Mouse (Mus musculus) T-cell, adult 2 months (primary cell): ENCODE data around the gene Tmem204.
"Not testable (repeated sequence)": the region's sequence is repeated elsewhere in the genome, so short reads cannot be mapped to it uniquely, and the experiment has no call there.

Experiments used
- DNase-seq: peaks from one replicate; pipeline ENCODE4 v3.0.0; 2022; ENCODE audit warnings: low spot score

The Tmem204 gene

DNA sequence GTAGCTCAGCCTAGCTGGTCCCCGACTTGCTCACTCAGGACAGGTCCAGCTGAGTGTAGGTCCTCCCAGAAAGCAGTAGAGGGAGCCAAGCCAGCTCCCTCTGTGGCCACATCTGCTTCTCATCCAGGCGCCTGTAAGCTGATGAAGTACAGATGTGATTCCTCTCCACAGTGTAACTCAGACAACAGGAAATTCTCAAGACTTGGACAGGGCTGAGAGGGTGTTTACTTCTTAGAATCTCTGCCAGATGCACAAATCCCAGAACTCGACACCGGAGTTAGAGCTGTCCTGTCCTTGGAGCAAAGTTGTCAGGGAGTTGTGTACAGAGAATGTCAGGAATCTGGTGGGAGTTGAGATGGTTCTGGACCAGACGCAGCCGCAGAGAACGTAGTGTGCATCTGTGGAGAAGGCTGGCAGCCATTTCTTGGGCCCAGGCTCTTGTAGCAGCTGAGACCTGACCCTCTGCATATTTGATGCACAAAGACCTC is at the start of gene Tmem204:
Tmem204 (minus strand) TSS at position 148 of the 488 bp plus-strand sequence.
- DNase-seq, result no peak

DNA sequence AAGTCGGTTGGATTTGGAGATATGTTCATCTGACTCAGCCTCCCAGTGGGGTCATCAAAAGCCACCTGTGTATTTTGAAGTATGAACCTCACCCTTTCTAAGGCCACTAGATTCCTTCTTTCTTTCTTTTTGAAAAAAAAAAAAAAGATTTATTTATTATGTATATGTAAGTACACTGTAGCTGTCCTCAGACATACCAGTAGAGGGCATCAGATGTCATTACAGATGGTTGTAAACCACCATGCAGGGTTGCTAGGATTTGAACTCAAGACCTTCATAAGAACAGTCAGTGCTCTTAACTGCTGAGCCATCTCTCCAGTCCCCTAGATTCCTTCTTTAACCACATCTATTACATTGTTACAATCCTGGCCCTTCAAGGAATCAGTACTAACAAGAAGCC is 46.7 kb upstream of the Tmem204 start:
- no peak for DNase-seq

DNA sequence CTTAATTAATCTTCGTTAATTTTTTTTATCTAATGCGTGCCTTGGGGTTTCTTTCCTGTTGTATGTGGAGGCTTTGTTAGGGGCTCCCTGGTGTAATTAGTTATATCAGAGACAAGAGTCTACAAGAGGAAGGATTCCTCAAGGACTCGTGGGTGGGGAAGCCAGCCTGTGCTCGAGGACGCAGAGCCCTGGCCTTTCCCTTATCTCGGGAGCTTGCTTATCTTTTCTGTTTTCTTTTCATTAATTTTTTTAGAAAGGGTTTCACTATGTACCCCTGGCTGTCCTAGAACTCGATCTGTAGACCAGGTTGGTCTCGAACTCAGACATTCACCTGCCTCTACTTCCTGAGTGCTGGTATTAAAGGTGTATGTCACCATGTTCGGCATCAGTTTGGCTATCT is 44.3 kb upstream of the Tmem204 start:
- no peak for DNase-seq

DNA sequence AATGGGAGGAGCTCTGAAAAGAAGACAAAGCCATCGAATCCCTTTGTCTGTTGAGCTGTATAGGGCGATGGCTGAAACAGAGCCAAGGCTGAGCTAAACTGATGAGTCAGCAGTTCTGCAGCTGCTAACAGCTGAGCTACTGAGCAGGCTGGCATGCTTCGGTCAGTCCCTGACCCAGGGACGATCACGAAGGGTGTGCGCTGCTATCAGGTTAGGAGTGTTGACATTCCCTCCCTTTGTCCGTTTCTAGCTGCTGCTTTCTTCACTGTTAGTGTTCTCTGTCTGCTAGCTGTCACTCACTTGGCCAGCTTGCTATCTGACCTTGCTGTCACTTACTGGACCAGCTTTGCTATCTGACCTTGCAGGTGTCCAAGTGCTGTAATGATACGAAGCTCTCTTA is 43.7 kb upstream of the Tmem204 start:
- DNase-seq, result no peak

DNA sequence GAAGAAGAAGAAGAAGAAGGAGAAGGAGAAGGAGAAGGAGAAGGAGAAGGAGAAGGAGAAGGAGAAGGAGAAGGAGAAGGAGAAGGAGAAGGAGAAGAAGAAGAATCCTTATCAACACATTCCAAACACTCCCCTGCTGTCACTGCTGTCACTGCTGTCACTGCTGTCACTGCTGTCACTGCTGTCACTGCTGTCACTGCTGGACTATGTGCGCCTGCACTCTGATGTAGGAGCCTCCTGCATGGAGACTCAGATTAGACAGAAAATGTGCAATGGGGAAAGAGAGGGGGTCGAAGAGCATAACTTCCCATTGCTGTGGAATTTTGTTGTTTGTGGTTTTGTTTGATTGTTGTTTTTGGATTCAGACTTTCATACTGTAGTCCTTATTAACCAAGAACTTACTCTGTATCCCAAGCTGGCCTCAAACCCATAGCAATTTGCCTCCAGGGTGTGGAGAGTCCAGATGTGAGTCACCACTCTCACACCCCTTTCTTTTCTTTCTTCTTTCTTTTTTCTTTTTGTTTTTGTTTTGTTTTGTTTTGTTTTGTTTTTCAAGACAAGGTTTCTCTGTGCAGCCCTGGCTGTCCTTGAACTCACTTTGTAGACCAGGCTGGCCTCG is 42.2 kb upstream of the Tmem204 start:
- not testable (repeated sequence) for DNase-seq

DNA sequence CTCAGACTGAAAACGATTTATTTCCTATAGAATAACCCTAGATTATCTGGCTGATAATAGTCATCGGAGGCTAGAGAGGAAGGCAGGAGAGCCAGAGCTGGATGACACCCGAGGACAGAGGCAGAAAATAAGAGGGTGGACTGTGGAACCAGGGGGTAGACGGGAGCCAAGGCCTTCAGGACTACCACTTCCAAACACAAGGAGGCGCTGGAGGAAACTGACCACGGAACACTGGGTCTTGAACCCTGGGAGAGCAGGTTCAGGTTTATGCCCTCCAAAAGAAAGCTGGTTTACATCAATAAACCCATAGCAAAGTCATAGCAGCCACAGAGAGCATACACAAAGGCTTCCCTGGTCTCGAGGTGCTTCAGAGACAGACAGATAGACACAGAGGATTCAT is 40.6 kb upstream of the Tmem204 start:
- peak; percentile 45 for DNase-seq

DNA sequence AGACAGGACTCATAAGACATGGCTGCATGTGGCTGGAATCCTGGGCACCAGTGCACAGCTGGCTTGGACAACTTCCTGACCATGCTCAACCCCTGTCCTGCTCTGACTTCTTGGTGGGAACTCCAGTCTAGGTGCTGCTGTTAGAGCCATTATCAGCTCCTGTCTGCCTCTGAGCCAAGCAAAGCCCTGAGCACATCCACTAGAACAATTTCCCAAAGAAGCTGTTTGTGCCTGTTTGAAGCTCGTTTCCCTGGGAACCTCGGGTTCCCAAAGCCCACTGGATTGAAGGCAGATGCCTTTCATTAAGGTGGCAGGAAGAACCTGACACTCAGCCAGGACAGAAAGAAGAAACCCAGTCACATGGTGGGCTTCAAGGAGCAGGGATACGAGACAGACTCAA is 37.0 kb upstream of the Tmem204 start, which contains the start of gene Ptx4:
Ptx4 (plus strand) TSS at position 355 of the 400 bp plus-strand sequence.
- DNase-seq, result no peak

DNA sequence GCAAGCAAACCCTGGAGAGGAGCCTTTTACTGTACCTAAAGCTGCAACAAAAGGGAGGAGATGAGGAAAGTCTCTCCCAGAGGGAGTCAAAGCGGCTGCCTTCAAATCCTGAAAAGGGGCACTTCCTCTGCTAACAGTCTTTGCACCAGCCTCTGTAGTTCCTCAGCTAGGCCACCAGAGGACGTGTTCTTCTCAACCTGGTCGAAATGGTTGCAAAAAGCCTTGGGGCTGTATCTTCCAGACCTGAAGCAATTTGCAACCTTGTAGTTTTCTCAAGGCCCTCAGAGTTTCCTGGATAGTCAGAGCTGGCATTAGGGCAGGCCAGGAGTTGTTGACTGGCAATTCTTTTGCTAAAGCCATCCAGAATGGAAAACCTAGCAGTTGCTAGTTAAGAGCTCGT is 33.9 kb upstream of the Tmem204 start:
- peak; percentile 53 for DNase-seq

DNA sequence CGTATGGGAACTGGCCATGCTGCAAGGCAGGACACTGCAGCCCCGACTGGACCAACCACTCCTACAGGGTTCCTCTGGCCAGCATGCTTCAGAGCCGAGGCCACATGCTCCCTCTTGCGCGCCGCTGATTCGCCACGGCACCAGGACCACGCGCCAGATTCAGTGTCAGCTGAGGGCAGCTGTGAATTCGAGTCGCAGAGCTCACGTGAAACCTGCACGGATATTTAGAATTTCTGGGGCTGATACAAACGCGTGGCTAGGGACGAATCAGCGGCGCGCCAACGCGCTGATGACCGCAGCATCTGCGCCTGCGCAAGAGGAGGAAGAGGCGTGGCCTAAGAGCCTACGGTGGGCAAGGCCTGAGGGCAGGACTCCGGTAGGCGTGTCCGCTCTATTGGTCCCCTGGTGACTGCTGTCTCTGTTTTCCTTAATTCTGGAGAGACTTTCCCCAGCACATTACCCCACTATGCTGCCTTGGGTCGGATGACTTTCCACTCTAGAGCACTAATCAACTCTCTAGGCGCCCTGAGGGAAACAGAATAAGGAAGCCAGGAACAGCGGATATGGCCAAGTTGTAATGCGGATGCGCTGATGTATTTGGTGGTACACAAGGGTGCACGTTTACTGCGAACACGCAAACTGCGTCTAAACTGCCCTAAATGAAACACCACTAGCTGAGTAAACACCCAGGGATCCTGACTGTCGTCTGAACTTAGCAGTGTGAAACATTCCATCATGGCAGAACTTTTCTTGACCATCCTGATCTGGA is 32.5 kb upstream of the Tmem204 start, which contains the start of gene Telo2:
Telo2 (minus strand) TSS at position 304 of the 769 bp plus-strand sequence.
- peak; percentile 88 for DNase-seq

DNA sequence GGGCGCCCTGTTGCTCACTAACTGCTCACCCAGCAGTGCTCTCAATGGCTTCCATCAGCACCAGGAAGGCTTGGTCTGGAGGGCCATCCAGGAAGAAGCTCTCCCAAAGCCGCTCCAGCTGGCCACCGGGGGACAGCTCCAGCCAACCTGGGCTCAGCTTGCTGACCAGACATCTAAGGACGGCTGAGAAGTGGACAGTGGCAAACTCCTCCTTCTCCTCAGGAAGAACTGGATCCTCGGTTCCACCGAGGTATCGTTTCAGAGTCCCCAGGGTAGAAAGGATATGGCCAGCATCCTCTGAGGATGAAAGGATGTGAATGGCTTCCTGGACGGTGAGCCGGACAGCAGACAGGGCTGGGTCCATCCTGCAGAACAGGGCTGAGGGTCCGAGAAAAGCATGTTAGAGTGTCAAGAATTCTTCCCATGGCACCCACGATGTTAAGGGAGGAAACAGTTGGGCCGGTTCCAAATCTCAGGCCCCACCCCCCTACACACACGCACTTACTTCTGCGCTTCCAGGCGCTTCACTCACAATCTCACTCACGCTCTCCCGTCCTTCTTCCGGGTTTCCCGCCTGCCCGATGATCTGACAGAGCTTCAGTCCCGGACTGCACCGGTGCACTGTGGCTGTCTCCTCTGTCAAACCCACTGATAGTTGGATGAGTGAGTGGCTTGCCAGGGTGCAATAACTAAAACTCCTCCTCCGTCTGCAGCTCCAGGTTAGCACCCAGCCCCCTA is 31.7 kb upstream of the Tmem204 start:
- DNase-seq, result no peak

DNA sequence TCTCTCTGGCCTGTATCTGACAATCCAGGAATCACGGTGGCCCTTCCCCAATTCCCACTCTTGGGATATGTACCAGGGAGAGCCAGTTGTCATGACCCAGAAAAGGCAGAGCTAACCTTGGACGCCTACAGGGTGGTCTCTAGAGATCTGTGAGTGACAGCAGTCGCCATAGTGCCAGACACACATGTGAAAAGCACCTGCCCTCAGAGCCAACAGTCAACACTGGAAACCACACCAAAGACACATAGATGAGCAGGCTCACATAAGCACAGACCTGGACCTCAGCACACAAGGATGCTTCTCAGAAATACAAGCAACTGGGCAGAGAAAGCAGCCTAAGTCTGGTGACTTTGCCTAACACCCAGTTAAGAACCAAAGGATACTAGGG is 29.0 kb upstream of the Tmem204 start:
- DNase-seq, result no peak

DNA sequence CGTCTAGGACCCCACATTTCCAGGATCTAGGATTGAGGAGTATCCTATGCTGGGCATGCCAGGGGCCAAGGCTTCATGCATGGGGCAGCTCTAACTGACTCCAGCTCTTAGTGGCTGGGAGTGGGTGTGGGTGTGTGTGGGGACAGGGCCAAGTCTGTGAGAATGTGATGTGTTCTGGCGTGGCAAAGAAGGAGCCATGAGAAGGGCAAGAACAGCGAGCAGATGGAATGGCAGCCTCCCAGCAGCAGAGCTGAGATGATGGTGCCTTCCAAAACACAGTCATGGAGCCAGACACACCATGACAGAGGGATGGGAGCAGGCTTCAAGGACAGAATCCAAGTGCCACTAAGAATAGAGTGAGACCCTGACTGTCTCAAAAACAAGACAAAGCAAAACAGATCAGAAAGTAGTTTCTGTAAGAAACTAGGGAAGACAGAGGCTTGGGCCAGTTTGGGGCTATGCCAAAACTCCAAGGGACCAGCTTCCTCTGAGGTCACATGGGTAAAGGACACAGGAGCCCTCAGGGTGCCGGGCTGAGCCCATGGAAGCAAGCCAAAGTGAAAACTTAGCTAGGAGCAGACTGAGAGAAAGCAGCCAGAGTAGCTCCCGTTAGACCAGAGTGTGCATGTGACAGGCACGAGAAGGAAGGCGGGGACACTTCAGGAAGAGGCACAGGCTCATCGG is 28.5 kb upstream of the Tmem204 start:
- no peak for DNase-seq

DNA sequence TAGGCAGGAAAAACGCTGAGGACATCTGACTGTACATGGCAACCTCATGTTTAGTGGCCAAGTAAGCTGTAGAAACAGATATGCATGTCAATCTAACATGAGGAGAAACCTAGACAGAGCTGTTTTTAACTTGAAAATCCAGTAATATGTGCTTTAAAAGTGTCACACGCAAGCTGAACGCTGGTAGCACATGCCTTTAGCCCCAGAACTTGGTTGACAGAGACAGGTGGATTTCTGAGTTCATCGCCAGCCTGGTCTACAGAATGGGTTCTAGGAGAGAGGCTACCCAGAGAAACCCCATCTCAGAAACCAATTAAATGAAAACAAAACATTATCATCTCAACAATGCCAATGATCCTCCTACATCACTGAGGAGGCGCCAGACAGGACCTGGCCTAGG is 27.8 kb upstream of the Tmem204 start:
- no peak for DNase-seq

DNA sequence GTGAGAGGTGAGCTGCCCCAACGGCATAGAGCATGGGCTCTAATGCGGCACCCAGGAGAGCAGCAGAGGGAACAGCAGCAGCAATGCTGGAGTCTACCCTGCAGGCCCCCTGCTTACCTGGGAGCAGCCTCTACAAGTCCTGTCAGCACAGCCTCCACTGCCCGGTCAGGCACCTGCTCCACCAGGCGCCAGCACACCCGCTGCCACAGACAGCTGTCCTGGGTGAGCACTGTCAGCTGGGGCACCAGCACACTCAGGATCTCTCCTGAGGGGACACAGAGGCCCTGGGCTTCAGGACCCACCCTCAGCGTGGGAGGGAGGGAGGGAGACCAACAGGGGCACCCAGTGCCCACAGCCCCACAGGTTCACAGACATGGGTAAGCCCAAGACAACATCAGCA is 27.2 kb upstream of the Tmem204 start:
- DNase-seq, result no peak

DNA sequence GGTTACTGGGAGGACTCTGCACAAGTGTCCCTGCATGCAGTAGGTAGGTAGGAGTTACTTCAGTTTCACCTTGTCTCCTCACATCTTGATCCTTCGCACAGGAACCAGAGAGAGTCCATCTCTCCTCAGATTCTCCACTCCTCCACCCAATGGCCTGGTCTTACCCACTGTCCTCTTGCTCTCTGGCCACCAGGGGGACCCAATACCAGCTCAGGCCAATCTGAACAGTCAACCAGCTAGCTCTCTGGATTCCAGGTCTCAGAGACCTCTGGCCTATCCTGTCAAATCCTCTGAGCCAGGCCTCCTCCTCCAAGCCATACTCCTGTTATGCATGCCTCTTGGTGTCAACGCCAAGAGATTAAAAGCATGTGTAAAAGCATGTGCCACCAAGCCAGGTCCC is 26.2 kb upstream of the Tmem204 start:
- DNase-seq, result no peak

DNA sequence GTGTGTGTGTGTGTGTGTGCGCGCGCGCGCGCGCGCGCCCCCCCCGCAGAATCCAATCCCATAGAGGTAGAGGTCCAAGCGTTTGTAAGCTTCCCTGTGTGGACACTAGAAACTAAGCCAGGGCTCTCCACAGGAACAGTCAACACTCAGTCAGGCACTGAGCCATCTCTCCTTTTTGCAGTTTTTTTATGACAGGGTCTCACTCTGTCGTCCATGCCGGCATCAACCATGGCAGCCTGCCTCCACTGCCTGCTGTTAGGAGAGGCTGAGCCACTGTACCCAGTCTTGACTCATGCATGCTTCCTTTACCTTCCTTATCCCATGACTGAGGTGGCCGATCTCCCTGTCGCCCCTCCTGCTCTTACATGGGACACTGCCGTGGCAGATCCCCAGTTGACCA is 24.4 kb upstream of the Tmem204 start:
- no peak for DNase-seq

DNA sequence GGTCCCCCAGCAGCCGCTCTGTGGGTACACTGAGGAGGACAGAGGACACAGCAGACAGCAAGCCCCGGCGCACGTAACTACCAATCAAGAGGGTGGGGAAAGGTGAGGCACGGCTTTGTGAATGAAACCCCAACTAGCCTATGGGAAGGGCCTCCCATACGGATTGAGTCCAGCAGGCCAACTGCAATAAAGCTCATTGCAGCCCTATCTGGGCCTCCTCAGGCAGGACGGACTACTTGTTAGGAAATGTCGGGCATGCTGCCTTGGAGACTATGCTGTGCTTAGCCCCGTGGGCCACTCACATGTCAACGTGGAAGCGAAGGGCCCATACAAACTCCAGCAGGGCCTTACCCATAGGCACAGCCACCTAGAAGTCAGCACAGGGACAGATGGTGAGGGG is 17.9 kb upstream of the Tmem204 start:
- no peak for DNase-seq

DNA sequence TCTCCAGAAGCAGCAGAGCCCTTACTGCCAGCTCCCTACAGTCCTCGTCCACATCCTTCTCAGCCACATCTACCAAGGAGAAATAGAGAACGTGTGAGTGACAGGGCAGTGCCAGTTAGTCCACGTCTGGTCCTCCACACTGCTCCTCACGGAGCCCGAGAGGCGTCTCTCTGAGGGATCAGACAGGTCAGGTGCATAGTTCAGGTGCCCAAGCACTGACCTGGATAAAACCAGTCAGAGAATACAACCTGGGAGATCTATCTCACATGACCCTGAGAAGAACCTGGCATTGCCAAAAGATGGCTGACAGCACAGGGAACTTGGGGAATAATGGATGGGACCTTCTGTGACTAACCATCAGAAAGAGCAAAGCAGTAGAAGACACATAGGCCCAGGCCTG is 16.7 kb upstream of the Tmem204 start:
- no peak for DNase-seq

DNA sequence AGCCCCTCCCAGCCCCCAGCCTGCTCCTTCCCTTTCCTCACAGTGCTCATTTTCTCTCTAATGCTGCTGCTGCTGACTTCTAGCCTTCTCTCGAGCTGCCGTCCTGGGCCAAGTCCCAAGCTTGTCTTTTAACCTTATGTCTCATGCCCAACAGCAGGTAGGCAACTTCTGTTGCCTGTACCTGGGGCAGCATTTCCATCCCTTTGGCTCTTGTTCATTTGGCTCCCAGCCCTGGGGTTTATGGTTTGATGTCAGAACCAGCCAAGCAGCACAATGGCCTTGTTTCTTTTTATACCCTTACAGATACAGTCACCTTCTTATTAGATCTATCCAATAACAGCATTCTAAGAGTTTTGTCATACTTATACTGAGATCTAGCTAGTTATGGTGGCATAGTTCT is 12.8 kb upstream of the Tmem204 start:
- no peak for DNase-seq

DNA sequence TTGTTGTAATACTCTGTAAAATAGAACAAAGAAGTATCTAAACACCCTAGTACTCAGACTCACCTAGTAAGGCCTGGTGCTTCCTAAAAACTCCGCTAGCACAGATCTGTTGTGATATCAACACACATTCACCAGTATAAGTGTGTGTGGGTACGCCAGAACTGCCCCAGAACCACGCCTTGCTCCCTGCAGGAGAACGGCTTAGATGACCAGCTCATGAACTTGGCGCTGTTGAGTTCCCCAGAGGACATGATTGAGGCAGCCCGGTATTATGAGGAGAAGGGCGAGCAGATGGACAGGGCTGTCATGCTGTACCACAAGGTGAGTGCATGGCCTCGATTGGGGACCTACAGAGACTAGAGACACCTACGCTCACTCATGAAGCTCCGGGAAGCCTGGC is 7.1 kb upstream of the Tmem204 start:
- DNase-seq, result no peak

DNA sequence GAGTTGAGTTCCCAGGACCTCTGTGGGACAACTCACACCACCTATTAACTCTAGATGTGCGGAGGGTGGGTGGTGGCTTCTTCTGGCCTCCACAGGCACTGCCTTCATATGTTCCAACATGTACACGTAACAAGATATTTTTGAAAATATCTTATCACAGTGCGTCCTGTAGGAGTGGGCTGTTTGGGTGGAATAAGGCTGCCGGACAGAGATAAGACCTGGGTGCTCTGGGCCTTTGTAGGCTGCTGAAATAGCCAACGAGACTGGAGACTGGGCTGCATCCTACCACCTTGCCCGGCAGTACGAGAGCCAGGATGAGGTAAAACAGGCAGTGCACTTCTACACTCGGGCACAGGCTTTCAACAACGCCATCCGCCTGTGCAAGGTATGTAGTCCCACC is 5.8 kb upstream of the Tmem204 start:
- no peak for DNase-seq

DNA sequence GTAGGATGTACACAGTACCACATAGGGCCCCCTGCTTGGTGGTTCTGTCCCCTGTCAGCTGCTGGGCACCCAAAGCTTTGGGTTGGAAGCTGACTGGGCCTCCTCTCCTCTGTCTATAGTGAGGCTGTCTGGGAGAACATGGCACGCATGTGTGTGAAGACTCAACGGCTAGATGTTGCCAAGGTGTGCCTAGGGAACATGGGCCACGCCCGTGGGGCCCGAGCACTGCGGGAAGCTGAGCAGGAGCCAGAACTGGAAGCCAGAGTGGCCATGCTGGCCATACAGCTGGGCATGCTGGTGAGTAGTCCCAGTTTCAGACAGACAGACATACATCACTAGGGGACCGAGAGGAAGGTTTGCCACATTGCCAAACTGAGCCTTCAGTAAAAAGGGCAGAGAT is 3.3 kb upstream of the Tmem204 start:
- DNase-seq, result no peak
